Mouse (Mus musculus): ENCODE measurements around the gene Ascc3. TPM values are rescaled to one million over a fixed set of nuclear protein-coding genes. Genes with fewer than 3 reads are reported as not detected.

Gene Ascc3
- polyA plus RNA-seq (2016; fragmentation: Nextera tagmentation; extraction: Ambion mirVana), result 19.4 and 19.9 TPM in 2 replicates

DNA sequence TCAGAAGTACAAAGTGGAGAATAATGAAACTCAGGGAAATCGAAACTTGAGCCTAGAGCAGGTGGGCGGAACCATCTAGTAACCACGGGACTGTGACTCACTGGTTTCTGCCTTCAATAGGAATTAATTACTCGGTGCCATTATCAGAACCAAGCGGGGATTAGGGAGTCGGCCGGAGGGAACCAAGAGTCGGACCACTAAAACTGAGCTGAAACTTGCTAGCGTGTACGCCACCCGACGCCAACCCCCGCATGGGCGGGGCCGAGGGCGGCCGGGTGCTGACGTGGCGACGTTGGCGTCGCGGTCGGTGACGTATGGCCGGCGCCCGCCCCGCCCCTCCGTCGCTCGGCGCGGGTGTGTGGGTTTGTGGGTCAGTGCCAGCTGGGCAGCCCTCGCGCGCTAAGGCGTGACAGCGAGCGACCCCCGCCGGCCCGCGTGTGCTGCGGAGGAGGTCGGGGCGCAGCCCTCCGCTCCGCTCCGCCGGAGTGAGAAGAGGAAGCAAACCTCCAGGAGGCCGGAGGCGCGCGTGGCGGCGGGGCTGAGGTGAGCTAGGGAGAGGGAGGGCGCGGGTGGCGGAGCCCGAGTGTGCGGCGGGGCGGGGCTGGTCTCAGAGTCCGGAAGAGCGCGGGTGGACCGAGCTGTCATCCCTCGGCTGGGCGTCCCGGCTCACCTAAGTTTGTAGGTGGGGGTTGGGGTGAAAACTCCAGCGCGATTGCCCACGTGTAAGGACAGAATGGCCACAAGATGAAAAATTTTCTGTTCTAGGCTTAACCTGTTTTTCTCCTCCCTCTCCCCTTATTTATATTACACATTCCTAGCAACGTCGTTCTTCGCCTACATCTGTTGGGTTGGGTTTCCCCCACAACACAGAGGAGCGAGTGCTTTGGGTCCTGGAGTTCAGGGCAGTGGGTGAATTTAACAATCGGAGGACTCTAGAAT lies at the start of gene Ascc3:
Gene Ascc3, plus strand, starts transcription at position 315 of the 939 bp plus-strand sequence.
- Histone ChIP-seq H3K4me3 (peak within 1 kb of the TSS; percentile 86), H3K9me3 (replicated peaks) (no peaks in the 10 kb centered on the region), H3K9ac (peak within 1 kb of the TSS; percentile 83), H3K36me3 (no peaks in the 10 kb centered on the region), H3K27me3 (replicated peaks) (no peaks in the 10 kb centered on the region), H3K27ac (peak within 1 kb of the TSS; percentile 92), H3K4me1 (peaks cover 35% of the 10 kb centered on the region), H3K4me2 (peak within 1 kb of the TSS; percentile 72)
- under 1% methylated on average over 79 of the region's 79 CpGs for WGBS (ENCODE audit: insufficient replicate concordance)
- ATAC-seq, result peak; percentile 97

DNA sequence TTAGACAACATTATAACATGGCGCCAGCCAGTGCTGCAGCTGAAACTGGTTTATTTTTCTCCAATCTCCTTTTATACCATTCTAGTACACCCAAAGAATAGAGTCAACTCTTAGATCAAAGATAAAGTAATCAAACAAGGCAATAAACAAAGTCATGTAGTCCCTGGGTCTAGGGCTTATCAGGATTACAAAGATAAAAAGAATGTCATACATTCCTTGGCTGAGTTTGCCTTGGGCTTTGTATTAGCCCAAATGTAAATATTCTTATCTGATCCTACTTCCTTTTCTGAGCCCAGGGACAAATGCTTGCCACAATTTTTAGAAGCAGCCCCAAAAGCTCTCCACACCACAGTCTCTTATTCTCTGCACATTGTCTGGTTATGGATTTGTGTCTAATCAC lies 7.7 kb upstream of the Ascc3 start:
- Histone ChIP-seq H3K27me3 (replicated peaks) (no peaks in the 10 kb centered on the region), H3K9ac (no peak overlapping the region), H3K36me3 (no peaks in the 10 kb centered on the region), H3K27ac (no peak overlapping the region), H3K9me3 (replicated peaks) (no peaks in the 10 kb centered on the region), H3K4me3 (no peak overlapping the region), H3K4me2 (no peak overlapping the region), H3K4me1 (no peaks in the 10 kb centered on the region)
- 70% methylated on average over 1 of the region's 1 CpGs for WGBS (ENCODE audit: insufficient replicate concordance)
- no peak for ATAC-seq

DNA sequence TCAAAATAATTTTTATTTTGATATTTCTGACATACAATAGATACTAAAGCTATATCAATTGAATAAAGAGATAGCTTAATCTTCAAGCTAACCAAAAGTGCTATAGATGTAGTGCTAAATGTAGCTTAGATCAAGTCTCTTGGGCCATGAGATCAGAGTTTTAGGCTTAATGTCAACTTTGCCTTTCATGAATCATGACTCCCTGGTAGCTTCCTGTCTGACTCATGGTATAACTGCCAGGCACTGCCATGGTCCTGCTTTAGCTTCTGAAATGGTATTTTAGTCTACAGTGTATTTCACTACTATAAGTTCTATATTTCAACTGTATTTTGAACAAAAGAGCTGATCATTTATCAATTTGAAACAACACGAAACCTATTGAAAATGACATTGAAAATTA lies 5.9 kb upstream of the Ascc3 start:
- Histone ChIP-seq H3K9ac (no peak overlapping the region), H3K4me1 (peaks cover 5% of the 10 kb centered on the region; the same call in 1 of the 2 replicates), H3K4me3 (no peak overlapping the region), H3K4me2 (no peak overlapping the region), H3K27me3 (replicated peaks) (no peaks in the 10 kb centered on the region), H3K9me3 (replicated peaks) (no peaks in the 10 kb centered on the region), H3K27ac (no peak overlapping the region), H3K36me3 (no peaks in the 10 kb centered on the region)
- ATAC-seq, result no peak
- 60% methylated on average over 1 of the region's 1 CpGs for WGBS (ENCODE audit: insufficient replicate concordance)

DNA sequence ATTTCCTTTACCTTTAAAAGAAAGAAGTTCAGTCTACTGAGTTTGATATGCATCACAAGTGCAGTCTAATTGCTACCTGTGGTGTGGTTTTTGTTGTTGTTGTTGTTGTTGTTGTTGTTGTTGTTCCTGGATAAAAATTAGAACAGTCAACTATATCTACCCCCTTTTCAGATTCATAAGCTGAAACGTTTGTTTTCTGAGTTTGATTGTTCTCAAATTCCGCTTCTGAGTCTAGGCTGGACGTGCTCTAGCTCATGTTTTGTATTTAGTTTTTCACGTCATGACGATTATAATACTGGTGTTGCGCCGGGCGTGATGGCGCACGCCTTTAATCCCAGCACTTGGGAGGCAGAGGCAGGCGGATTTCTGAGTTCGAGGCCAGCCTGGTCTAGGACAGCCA lies 902 bp downstream of the Ascc3 start:
- no peaks in the 10 kb centered on the region for H3K27me3 ChIP-seq (replicated peaks)
- ATAC-seq, result no peak
- peak overlapping the region; percentile 72 for H3K4me2 ChIP-seq
- H3K4me3 ChIP-seq, result peak overlapping the region; percentile 86
- H3K27ac ChIP-seq, result peak overlapping the region; percentile 92
- H3K9me3 ChIP-seq (replicated peaks), result no peaks in the 10 kb centered on the region
- H3K4me1 ChIP-seq, result peaks cover 42% of the 10 kb centered on the region
- peak overlapping the region; percentile 83 for H3K9ac ChIP-seq
- H3K36me3 ChIP-seq, result no peaks in the 10 kb centered on the region
- WGBS (ENCODE audit: insufficient replicate concordance), result 53% methylated on average over 12 of the region's 12 CpGs

DNA sequence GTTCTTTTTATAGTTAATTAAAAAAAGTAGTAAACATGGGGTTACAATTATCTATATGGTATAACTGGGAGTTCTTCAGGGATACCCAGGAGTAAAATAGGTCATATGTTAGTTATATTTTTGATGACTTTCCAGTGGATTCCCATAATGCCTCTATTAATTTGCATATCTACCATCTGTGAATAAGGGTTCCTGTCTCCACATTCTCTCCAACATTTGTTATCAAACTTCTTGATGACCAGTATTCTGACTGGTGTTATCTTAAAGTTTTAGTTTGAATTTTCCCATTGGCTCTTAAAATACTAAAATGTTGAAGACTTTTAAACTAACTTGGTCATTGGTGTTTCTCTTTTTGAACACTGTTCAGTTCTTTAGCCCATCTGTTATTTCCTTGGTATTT lies 2.9 kb downstream of the Ascc3 start:
- H3K27me3 ChIP-seq (replicated peaks), result no peaks in the 10 kb centered on the region
- H3K4me2 ChIP-seq, result peak overlapping the region; percentile 47
- H3K36me3 ChIP-seq, result peaks cover 2% of the 10 kb centered on the region; the same call in 1 of the 2 replicates
- H3K9ac ChIP-seq, result 0 out of 2 replicates have a peak overlapping the region, but pooled peaks have one; percentile 39
- no peak for ATAC-seq
- no peak overlapping the region for H3K4me3 ChIP-seq
- H3K9me3 ChIP-seq (replicated peaks), result no peaks in the 10 kb centered on the region
- H3K27ac ChIP-seq, result peak overlapping the region; percentile 78
- H3K4me1 ChIP-seq, result peaks cover 45% of the 10 kb centered on the region

DNA sequence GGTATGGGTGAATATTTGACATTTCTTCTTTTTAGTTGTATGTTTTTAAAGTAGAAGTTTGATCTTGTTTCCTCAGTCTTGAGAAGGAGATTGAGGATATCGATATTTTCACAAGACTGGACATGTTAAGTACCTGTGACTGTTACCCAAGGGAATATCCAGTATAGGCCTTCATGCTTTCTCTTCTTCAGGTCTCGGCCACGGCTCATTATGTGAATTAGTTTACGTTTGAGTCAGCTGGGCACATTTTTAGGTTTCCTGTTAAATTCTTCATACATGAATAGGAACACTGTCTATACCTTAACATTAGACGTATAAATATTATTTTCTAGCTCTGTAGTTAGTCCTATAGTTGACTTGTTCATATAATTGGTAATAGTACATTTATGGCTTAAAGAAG lies 12.4 kb downstream of the Ascc3 start:
- no peak for ATAC-seq
- Histone ChIP-seq H3K4me3 (no peak overlapping the region), H3K4me1 (0 out of 2 replicates have a peak, but pooled peaks cover 6% of the 10 kb centered on the region), H3K27ac (no peak overlapping the region), H3K9ac (no peak overlapping the region), H3K4me2 (no peak overlapping the region), H3K9me3 (replicated peaks) (no peaks in the 10 kb centered on the region), H3K36me3 (peaks cover 9% of the 10 kb centered on the region; the same call in 1 of the 2 replicates), H3K27me3 (replicated peaks) (no peaks in the 10 kb centered on the region)
- 88% methylated on average over 5 of the region's 5 CpGs for WGBS (ENCODE audit: insufficient replicate concordance)

DNA sequence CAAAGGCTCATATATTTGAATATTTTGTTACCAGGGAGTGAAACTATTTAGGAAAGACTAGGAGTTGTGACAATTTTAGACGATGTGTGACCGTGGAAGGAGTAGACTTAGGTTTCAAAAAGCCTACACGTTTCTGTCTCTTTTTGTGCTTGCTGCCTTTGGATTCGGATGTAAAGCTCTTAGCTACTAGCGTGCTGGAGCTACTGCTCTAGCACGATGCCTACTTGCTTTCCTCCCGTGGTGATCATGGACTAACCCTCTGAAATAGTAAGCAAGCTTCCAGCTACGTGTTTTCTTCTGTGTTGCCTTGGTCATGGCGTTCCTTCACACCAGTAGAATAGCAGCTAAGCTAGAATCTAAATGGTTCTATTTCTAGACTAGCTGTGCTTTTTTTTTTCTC lies 21.4 kb downstream of the Ascc3 start:
- no peaks in the 10 kb centered on the region for H3K9me3 ChIP-seq (replicated peaks)
- no peak for ATAC-seq
- no peak overlapping the region for H3K27ac ChIP-seq
- H3K4me1 ChIP-seq, result no peaks in the 10 kb centered on the region
- H3K9ac ChIP-seq, result no peak overlapping the region
- 87% methylated on average over 9 of the region's 9 CpGs for WGBS (ENCODE audit: insufficient replicate concordance)
- H3K27me3 ChIP-seq (replicated peaks), result no peaks in the 10 kb centered on the region
- H3K36me3 ChIP-seq, result peaks cover 20% of the 10 kb centered on the region
- no peak overlapping the region for H3K4me3 ChIP-seq
- H3K4me2 ChIP-seq, result no peak overlapping the region

DNA sequence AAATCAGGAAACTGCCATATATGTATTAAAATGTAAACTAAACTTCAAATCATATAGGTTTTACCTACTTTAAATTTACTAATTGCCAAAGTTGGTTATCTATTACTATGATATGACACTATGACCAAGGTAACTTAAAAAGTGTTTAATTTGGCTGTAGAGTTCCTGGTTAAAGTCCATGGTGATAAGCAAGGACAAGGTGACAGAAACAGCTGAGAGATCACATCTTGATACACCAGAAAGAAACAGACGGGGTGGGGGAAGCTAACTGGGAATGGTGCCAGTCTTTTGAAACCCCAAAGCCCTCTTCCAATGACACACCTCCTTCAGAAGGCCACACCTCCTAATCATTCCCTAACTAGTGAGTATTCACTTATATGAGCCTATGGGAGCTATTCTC lies 33.4 kb downstream of the Ascc3 start:
- Histone ChIP-seq H3K4me2 (no peak overlapping the region), H3K9me3 (replicated peaks) (no peaks in the 10 kb centered on the region), H3K36me3 (peaks cover 36% of the 10 kb centered on the region), H3K27me3 (replicated peaks) (no peaks in the 10 kb centered on the region), H3K4me3 (no peak overlapping the region), H3K27ac (no peak overlapping the region), H3K4me1 (no peaks in the 10 kb centered on the region), H3K9ac (no peak overlapping the region)
- no peak for ATAC-seq
- WGBS (ENCODE audit: insufficient replicate concordance), result 61% methylated on average over 1 of the region's 1 CpGs

DNA sequence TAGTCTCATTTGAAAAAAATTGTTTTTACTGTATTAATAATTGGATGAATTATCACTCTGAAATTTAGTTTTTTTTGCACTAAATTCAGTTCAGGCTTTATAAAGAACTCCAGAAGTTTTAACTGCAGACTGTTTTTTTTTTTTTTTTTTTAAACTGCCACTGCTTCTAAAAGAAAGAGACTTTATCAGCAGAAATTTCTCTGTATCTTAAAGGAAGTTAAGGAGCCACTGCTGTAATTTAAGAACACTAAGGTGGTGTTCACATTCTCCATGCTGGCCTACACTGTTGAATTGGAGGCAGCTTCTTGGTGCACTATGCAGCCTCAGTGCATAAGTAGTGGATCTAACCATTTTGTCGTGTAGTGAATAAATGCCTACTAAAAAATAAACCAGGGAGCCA lies 47.1 kb downstream of the Ascc3 start:
- 80% methylated on average over 1 of the region's 1 CpGs for WGBS (ENCODE audit: insufficient replicate concordance)
- no peak overlapping the region for H3K27ac ChIP-seq

DNA sequence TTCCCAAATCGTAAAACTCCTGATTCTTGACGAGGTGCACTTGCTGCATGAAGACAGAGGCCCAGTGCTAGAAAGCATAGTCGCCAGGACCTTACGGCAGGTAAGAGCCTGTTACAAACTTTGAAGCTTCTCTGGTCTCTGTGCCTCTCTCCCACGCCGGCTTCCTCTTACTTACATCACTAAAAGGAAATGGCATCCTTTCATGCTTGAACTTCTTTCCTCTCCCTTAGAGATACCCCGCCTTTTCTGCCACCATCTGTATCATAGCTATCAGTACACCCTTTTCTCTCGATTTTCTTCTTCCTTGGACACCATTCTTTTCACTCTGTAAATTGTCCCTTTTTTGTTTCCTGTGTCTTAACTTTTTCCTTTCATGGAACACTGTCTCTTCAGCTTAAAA lies 58.1 kb downstream of the Ascc3 start:
- 76% methylated on average over 8 of the region's 8 CpGs for WGBS (ENCODE audit: insufficient replicate concordance)
- Histone ChIP-seq H3K4me1 (no peaks in the 10 kb centered on the region), H3K27me3 (replicated peaks) (no peaks in the 10 kb centered on the region), H3K4me3 (no peak overlapping the region), H3K36me3 (peaks cover 38% of the 10 kb centered on the region), H3K4me2 (no peak overlapping the region), H3K9ac (no peak overlapping the region), H3K27ac (no peak overlapping the region), H3K9me3 (replicated peaks) (no peaks in the 10 kb centered on the region)
- ATAC-seq, result no peak

More for the DNA sequence above, 47.1 kb downstream of the Ascc3 start:
- no peaks in the 10 kb centered on the region for H3K4me1 ChIP-seq
- H3K9ac ChIP-seq, result no peak overlapping the region
- H3K27me3 ChIP-seq (replicated peaks), result no peaks in the 10 kb centered on the region
- peaks cover 8% of the 10 kb centered on the region for H3K36me3 ChIP-seq
- no peak for ATAC-seq
- no peak overlapping the region for H3K4me2 ChIP-seq
- no peak overlapping the region for H3K4me3 ChIP-seq
- no peaks in the 10 kb centered on the region for H3K9me3 ChIP-seq (replicated peaks)

DNA sequence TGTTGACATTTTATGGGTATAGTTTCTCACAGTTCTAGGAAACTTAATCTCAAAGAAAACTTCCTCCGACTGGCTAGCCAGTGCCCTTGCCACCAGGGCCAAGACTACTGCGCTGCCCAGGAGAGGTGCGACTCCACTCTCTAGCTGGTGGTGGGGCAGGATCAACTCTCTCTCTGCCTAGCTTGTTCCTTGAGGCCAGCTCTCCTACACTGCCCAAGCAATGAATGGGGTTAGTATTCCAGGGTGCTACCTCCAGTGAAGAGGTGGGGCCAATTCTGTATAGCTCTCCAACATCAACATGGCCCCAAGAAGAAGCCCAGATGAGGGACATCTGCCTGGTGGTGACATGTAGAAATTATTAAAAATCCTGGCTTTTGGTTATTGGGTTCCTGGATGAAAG lies 61.1 kb downstream of the Ascc3 start:
- Histone ChIP-seq H3K4me3 (no peak overlapping the region), H3K9ac (no peak overlapping the region), H3K27ac (no peak overlapping the region), H3K9me3 (replicated peaks) (no peaks in the 10 kb centered on the region), H3K36me3 (peaks cover 31% of the 10 kb centered on the region), H3K4me1 (no peaks in the 10 kb centered on the region), H3K4me2 (no peak overlapping the region), H3K27me3 (replicated peaks) (no peaks in the 10 kb centered on the region)
- ATAC-seq, result no peak
- WGBS (ENCODE audit: insufficient replicate concordance), result 89% methylated on average over 3 of the region's 3 CpGs

DNA sequence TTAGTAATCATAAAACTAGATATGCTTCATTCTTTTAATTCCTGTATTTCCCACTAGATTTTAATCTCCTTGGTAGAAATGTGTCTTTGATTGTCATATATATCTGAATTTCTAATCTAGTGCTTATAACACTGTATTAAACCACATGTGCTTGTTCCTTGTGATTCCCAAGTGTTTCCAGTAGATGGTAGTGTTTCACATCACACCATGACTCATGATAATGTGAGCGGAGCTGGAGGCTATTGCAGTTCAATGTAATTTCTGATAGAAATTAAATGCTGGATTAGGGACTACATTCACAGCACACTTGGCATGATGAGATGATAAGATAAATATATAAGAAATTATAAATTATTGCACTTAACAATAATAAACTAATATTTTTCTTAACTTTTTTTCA lies 64.9 kb downstream of the Ascc3 start:
- H3K36me3 ChIP-seq, result peaks cover 15% of the 10 kb centered on the region
- H3K27ac ChIP-seq, result no peak overlapping the region
- no peaks in the 10 kb centered on the region for H3K9me3 ChIP-seq (replicated peaks)
- H3K4me1 ChIP-seq, result no peaks in the 10 kb centered on the region
- H3K27me3 ChIP-seq (replicated peaks), result no peaks in the 10 kb centered on the region
- H3K9ac ChIP-seq, result no peak overlapping the region
- ATAC-seq, result no peak
- WGBS (ENCODE audit: insufficient replicate concordance), result 40% methylated on average over 1 of the region's 1 CpGs
- no peak overlapping the region for H3K4me3 ChIP-seq
- no peak overlapping the region for H3K4me2 ChIP-seq

All from liver, embryonic 12.5 days (tissue).